Mouse (Mus musculus) midbrain, embryonic 11.5 days (tissue): ENCODE measurements around the gene Lrrn4cl. TPM values are rescaled to one million over a fixed set of nuclear protein-coding genes. Genes with fewer than 3 reads are reported as not detected.
"Not testable (repeated sequence)": the region's sequence is repeated elsewhere in the genome, so short reads cannot be mapped to it uniquely, and the experiment has no call there.

Experiments
- ATAC-seq: fragments of 200-750 bp; cut with Nextera tagmentation; 2 replicates; pipeline ENCODE4 v1.8.0; 2017; ENCODE audit warnings: moderate TSS enrichment, moderate library complexity; ENCODE audit not compliant: low FRiP score
- DNase-seq: peaks from one replicate; pipeline ENCODE4 v3.0.0; 2015; ENCODE audit warnings: low spot score; ENCODE audit errors: missing footprints
- H3K27ac ChIP-seq: fragments of 300-500 bp; sonication (generic); 2 replicates; pipeline ENCODE4 v1.5.1; 2014; ENCODE audit warnings: low read depth, low read length
- H3K27me3 ChIP-seq: fragments of 300-500 bp; sonication (generic); 2 replicates; pipeline ENCODE4 v1.6.1; 2014; ENCODE audit warnings: mild to moderate bottlenecking, low read length, moderate library complexity, mixed read lengths; ENCODE audit not compliant: control insufficient read depth, insufficient read depth
- H3K36me3 ChIP-seq: fragments of 300-500 bp; sonication (generic); 2 replicates; pipeline ENCODE4 v1.6.1; 2014; ENCODE audit warnings: mild to moderate bottlenecking, low read length, moderate library complexity, mixed read lengths; ENCODE audit not compliant: control insufficient read depth, insufficient read depth
- H3K4me1 ChIP-seq: fragments of 300-500 bp; sonication (generic); 2 replicates; pipeline ENCODE4 v1.6.1; 2014; ENCODE audit warnings: low read length; ENCODE audit not compliant: control insufficient read depth, insufficient read depth
- H3K4me2 ChIP-seq: fragments of 300-500 bp; sonication (generic); 2 replicates; pipeline ENCODE4 v1.6.1; 2014; ENCODE audit warnings: mild to moderate bottlenecking, moderate library complexity
- H3K4me3 ChIP-seq: fragments of 300-500 bp; sonication (generic); 2 replicates; pipeline ENCODE4 v1.5.1; 2014; ENCODE audit warnings: low read depth, low read length
- H3K9ac ChIP-seq: fragments of 300-500 bp; sonication (generic); 2 replicates; pipeline ENCODE4 v1.6.1; 2014; ENCODE audit warnings: low read length
- H3K9me3 ChIP-seq: fragments of 300-500 bp; sonication (generic); 2 replicates; pipeline ENCODE4 v1.6.1; 2016; ENCODE audit warnings: low read length; ENCODE audit not compliant: control insufficient read depth
- WGBS: fragments of 180-500 bp; shearing (Covaris S2); extraction: QIAGEN DNeasy Blood & Tissue Kit; methylation state at CpG from one replicate; pipeline ENCODE4 v1.1.7; 2014; 5-methylcytosine and 5-hydroxymethylcytosine counted together
- polyA plus RNA-seq: library from polyadenylated mRNA; unstranded; fragments of >200 nt; fragmentation: Nextera tagmentation; extraction: Ambion mirVana; gene quantifications from 2 replicates; pipeline ENCODE4 v1.2.1, GENCODE M21; 2014

The Lrrn4cl gene
- polyA plus RNA-seq, 1 experiment from 2014 or later: 0.18 TPM

DNA sequence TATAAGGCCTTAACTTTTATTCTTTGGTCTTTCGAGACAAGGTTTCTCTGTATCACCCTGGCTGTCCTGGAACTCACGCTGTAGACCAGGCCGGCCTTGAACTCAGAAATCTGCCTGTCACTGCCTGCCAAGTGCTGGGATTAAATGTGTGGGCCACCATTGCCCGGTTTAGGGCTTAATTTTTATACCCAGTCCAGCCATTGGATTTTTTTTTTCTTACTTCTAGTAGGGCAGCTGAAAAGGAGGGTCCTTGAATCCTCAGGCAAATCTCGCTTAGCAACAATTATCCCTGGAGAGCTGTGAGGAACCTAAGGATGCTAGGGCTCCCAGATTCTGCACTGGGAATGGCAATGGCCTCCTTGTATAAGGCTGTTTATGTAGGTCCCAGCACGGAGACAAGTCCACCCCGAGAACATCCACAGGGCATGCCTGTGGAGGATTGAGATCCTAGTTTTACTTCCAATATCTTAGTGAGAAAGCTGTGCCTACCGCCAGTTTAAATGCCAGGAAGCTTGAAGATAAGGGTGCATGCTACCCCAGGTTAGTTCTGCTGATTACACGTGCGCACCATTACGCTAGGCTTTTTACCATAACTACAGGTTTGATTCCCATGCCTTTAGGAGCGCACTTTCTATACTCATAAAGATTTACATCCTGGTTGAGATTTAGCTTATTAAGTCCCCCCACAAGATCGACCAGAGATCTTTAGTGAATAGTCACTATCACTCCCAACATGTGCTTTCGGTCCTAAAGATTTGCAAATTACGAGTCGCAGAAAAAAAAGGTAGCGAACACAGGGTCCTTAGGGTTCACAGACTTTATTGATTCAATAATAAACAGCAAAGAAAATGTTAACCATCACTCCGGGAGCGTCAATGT, 37.3 kb downstream of the Lrrn4cl start:
- no peaks in the 10 kb centered on the region for H3K9me3 ChIP-seq
- peak; percentile 90 for DNase-seq
- H3K27me3 ChIP-seq: no peaks in the 10 kb centered on the region
- 13% methylated on average over 19 of the region's 19 CpGs for WGBS
- H3K27ac ChIP-seq: peak overlapping the region; percentile 37; the same call in 1 of the 2 replicates
- H3K9ac ChIP-seq: peak overlapping the region; percentile 93
- peak overlapping the region; percentile 88 for H3K4me2 ChIP-seq
- H3K36me3 ChIP-seq: peaks cover 2% of the 10 kb centered on the region; the same call in 1 of the 2 replicates
- peaks cover 10% of the 10 kb centered on the region for H3K4me1 ChIP-seq
- H3K4me3 ChIP-seq: peak overlapping the region; percentile 59
- no peak for ATAC-seq

DNA sequence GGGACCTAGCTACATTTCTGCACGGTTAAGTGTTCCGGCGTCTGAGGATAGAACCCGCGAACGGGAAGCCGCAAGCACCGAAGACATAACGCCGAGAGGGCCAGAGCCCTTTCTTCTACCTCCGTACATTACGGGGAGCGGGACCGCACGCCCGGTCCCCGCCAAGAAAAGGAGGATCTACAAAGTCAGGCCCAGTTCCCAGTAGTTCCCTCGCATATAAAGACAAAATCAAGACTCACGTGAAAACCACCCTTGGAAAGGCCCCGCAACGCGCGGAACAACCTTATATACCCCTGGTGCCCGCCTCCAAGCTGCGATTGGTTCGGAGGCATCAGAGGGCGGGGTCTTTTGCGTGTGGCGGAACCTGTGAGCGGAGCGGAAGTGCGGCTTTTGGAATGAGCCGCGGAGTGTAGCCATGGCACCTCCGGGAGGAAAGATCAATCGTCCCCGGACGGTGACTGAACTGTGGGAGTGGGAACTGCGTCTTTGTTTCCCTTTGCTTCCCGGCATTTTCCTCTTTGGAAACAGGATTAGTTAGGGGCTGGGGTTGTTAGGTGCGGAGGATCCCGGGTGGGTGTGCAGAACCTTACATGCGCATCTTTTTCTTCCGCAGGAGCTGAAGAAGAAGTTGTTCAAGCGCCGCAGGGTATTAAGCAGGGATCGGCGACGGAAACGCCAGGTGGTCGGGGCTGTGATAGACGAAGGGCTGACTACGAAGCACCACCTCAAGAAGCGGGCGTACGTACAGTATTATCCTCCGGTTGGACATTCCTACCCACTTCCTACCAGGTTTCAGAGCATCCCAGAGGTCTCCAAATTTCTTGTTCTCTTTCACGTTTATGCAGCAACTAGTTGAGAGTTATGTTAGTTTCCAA, 38.2 kb downstream of the Lrrn4cl start, which contains the start of the genes 1810009A15Rik and Gm49416:
TSS of gene 1810009A15Rik (plus strand) at position 343 of the 875 bp plus-strand sequence.
TSS of gene Gm49416 (plus strand) at position 416 of the 875 bp plus-strand sequence.
- WGBS: under 1% methylated on average over 58 of the region's 58 CpGs

DNA sequence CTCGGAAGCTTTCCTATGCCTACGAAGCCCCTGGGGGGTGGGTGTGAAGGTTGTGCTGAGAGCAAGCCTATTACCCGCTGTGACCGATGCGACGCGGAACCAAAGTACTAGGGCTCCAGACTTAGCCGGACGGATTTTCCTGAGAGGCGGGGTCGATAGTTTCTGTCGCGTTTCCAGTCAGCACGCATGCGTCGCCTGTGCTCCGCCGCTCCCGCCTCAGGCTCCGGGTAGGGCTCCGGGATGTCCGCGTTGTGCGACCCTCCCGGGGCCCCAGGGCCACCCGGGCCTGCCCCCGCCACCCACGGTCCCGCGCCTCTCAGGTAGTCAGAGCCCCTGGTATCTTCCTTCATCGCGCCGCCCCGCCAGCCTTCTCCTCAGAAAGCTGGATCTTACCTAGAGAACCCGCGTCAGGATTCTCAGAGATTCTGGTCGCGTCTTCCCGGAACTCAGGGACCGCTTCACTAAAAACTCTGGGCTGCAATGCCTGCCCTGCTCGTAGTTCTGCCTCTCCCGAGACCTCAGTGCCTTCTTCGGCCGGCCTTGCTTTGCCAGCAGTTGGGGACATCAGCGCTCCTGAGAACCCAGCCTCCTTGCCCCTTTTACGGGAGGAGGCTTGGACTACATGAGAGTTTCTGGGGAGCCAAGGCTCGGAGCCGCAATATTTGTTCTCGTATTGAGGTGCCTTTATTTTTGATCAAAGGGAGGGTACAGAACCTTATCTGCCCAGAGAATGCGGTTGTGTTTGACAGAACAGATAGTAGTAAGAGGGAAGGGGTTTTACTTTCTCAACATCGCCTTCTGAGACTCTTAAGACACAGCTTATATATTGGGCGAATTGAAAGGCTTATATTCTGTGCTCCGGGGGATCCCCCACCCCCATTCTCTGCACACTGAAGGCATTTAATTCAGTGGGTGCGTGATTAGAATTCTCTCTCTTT, 42.5 kb downstream of the Lrrn4cl start, which contains the start of gene Ints5:
TSS of gene Ints5 (plus strand) at position 177 of the 938 bp plus-strand sequence.
- peak within 1 kb of the TSS; percentile 87 for H3K9ac ChIP-seq
- H3K4me2 ChIP-seq: peak within 1 kb of the TSS; percentile 74
- H3K4me3 ChIP-seq: peak within 1 kb of the TSS; percentile 87
- H3K27me3 ChIP-seq: no peaks in the 10 kb centered on the region
- WGBS: 4% methylated on average over 54 of the region's 54 CpGs
- peak; percentile 98 for DNase-seq
- ATAC-seq: peak; percentile 65
- H3K9me3 ChIP-seq: no peaks in the 10 kb centered on the region
- H3K4me1 ChIP-seq: peaks cover 15% of the 10 kb centered on the region
- peak within 1 kb of the TSS; percentile 80 for H3K27ac ChIP-seq
- H3K36me3 ChIP-seq: peaks cover 9% of the 10 kb centered on the region

More for the DNA sequence above, 38.2 kb downstream of the Lrrn4cl start, which contains the start of the genes 1810009A15Rik and Gm49416:
- peak within 1 kb of the TSS; percentile 88 for H3K4me2 ChIP-seq
- no peaks in the 10 kb centered on the region for H3K27me3 ChIP-seq
- ATAC-seq: peak; percentile 94
- peak; percentile 99 for DNase-seq
- peak within 1 kb of the TSS; percentile 93 for H3K9ac ChIP-seq
- peaks cover 2% of the 10 kb centered on the region; the same call in 1 of the 2 replicates for H3K36me3 ChIP-seq
- no peaks in the 10 kb centered on the region for H3K9me3 ChIP-seq
- H3K4me1 ChIP-seq: peaks cover 13% of the 10 kb centered on the region
- peak within 1 kb of the TSS; percentile 74 for H3K27ac ChIP-seq
- peak within 1 kb of the TSS; percentile 59 for H3K4me3 ChIP-seq

DNA sequence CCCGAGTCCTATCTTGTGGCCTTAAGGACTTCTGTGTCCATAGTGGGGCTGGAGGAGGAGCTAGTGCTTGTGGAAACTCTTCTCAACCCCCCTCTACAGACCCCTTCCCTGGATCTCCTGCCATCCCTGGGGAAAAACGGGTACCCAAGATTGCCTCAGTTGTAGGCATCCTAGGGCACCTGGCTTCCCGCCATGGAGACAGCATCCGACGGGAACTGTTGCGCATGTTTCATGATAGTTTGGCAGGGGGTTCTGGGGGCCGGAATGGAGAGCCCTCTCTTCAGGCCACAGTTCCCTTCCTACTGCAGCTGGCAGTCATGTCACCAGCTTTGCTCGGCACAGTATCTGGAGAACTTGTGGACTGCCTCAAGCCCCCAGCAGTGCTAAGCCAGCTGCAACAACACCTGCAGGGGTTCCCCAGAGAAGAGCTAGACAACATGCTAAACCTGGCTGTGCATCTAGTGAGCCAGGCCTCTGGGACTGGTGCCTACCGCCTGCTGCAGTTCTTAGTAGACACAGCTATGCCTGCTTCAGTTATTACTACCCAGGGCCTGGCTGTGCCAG, 44.9 kb downstream of the Lrrn4cl start:
- 91% methylated on average over 9 of the region's 9 CpGs for WGBS
- no peak overlapping the region for H3K4me2 ChIP-seq
- H3K27ac ChIP-seq: no peak overlapping the region
- no peak overlapping the region for H3K9ac ChIP-seq
- DNase-seq: no peak
- H3K27me3 ChIP-seq: no peaks in the 10 kb centered on the region
- H3K9me3 ChIP-seq: no peaks in the 10 kb centered on the region
- no peak for ATAC-seq
- no peak overlapping the region for H3K4me3 ChIP-seq
- peaks cover 18% of the 10 kb centered on the region for H3K4me1 ChIP-seq
- H3K36me3 ChIP-seq: peaks cover 9% of the 10 kb centered on the region

DNA sequence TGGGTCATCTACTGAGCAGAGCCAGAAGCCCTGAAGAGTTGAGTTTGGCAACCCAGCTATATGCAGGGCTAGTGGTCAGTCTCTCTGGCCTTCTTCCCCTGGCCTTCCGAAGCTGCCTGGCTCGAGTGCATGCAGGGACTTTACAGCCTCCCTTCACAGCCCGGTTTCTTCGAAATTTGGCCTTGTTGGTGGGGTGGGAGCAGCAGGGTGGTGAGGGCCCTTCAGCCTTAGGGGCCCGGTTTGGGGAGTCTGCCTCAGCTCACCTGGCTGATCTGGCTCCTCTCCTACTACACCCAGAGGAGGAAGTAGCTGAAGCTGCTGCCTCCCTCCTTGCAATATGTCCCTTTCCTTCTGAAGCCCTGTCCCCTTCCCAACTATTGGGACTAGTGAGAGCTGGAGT, 45.7 kb downstream of the Lrrn4cl start:
- DNase-seq, H3K9me3 ChIP-seq, H3K9ac ChIP-seq, ATAC-seq, H3K27ac ChIP-seq, H3K4me3 ChIP-seq, H3K36me3 ChIP-seq, H3K4me2 ChIP-seq, H3K27me3 ChIP-seq: not testable (repeated sequence)
- H3K4me1 ChIP-seq: peaks cover 18% of the 10 kb centered on the region
- WGBS: 91% methylated on average over 5 of the region's 5 CpGs

DNA sequence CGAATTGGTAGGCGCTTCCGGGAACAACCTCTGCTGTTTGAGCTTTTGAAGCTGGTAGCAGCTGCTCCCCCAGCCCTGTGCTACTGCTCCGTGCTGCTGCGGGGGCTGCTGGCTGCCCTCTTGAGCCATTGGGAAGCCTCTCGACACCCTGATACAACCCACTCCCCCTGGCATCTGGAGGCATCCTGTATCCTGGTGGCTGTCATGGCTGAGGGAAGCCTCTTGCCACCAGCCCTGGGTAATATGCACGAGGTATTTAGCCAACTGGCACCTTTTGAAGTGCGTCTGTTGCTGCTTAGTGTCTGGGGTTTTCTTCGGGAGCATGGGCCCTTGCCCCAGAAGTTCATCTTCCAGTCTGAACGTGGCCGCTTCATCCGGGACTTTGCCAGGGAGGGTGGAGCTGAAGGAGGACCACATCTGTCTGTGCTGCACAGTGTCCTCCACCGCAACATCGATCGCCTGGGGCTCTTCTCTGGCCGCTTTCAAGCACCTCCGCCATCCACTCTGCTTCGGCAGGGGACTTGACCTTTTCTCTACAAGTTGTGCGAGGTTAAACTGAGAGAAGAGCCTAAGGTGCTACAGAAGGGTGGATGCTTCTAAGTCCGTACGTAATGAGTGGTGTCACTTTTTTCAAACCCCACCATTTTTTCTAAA, 46.8 kb downstream of the Lrrn4cl start:
- H3K9me3 ChIP-seq, H3K27me3 ChIP-seq: not testable (repeated sequence)
- ATAC-seq: peak; percentile 71
- H3K4me2 ChIP-seq: peak overlapping the region; percentile 49
- DNase-seq: peak; percentile 87
- peaks cover 18% of the 10 kb centered on the region for H3K4me1 ChIP-seq
- 33% methylated on average over 21 of the region's 21 CpGs for WGBS
- peak overlapping the region; percentile 32; the same call in 1 of the 2 replicates for H3K9ac ChIP-seq
- peak overlapping the region; percentile 95 for H3K4me3 ChIP-seq
- peak overlapping the region; percentile 50 for H3K27ac ChIP-seq
- H3K36me3 ChIP-seq: peaks cover 11% of the 10 kb centered on the region

DNA sequence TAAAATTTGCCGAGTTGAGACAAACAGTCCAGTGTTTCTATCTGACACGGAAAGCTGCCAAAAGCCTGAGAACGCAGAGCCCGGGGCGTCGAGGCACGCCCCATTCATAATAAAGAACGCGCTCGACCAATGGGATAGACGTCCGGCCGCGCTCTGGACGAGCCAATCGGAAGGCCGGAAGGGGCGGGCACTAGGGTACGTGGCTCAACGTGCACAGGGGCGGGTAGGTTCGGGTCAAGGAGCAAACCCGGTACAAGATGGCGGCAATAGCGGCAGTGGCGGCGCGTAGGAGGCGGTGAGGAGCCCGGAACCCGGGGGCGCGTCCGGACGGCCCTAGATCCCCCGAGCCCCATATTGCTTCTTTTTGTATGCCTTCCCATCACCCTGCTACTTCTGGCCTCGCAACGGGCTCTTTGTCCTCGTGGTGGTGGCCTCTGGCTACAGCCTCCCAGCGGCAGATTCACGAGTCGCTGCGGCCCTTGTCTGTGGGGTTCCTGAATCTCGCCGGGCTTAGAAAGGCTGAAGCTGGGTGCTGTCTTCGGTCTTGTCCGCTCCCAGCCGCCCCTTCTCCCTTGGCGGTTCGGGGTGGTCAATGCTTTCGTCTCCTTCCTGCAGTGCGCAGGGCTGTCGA, 47.4 kb downstream of the Lrrn4cl start, which contains the start of gene Ganab:
TSS of gene Ganab (plus strand) at position 207 of the 631 bp plus-strand sequence.
- WGBS: under 1% methylated on average over 53 of the region's 53 CpGs
- Histone ChIP-seq H3K9ac (peak within 1 kb of the TSS; percentile 97), H3K4me2 (peak within 1 kb of the TSS; percentile 94), H3K9me3 (no peaks in the 10 kb centered on the region), H3K27me3 (no peaks in the 10 kb centered on the region), H3K4me3 (peak within 1 kb of the TSS; percentile 95), H3K36me3 (peaks cover 13% of the 10 kb centered on the region), H3K4me1 (peaks cover 18% of the 10 kb centered on the region), H3K27ac (peak within 1 kb of the TSS; percentile 50)
- peak; percentile 99 for ATAC-seq
- DNase-seq: peak; percentile 98
